Mouse (Mus musculus) T-helper 1 cell (primary cell): Measurements from ENCODE around the gene Btbd9.

Source experiments
- in situ Hi-C: fragments of 300-600 bp; cut with MboI, MseI; formaldehyde crosslinking; loops from one replicate; pipeline ENCODE4 v1.15.1; 2025; ENCODE audit warnings: high pct_unique_total_duplicates

The Btbd9 gene

GRCm38 (mm10) chr17:30187154-30187553 lies 389.1 kb downstream of the Btbd9 start:
- in situ Hi-C loops = no loop called here

- in situ Hi-C loops = no loop called here
These were observed 392.7 kb downstream of the Btbd9 start for GRCm38 (mm10) chr17:30183561-30183960.

GRCm38 (mm10) chr17:30182063-30182462 lies 394.2 kb downstream of the Btbd9 start:
- in situ Hi-C loops = no loop called here

- in situ Hi-C loops = no loop called here
These were observed 394.7 kb downstream of the Btbd9 start for GRCm38 (mm10) chr17:30181554-30181953.

- in situ Hi-C loops = no loop called here
These were observed 396.1 kb downstream of the Btbd9 start for GRCm38 (mm10) chr17:30180197-30180596.

- in situ Hi-C loops = loop anchor here (10.0 kb wide), 1 partner anchor 1484 kb away; the partner anchor contains the start of genes Mapk14 and Slc26a8
These were observed 397.9 kb downstream of the Btbd9 start for GRCm38 (mm10) chr17:30178402-30178801.

- in situ Hi-C loops = loop anchor here (10.0 kb wide), 1 partner anchor 1483 kb away; the partner anchor contains the start of genes Mapk14 and Slc26a8
These were observed 398.9 kb downstream of the Btbd9 start for GRCm38 (mm10) chr17:30177435-30177834.
